ENCODE assay signal across 21 mouse cellular contexts in genomic region chr2:122066241-122066640, GRCm38 (mm10). TPM values are rescaled to one million over a fixed set of nuclear protein-coding genes. Genes with fewer than 3 reads are reported as not detected.
DNase-seq lines count a peak whose midpoint lies in the region; ATAC-seq and TF ChIP-seq lines count a peak whose summit lies in the region.
"Had no signal": no experiment of that assay in that cellular context is flagged by ENCODE, and none has a peak within 500 bp of the region (broad histone marks: within the 10 kb centered on the region; RNA-seq: fewer than 3 reads in every experiment).

No protein-coding gene starts in this region.

- ATAC-seq in heart, embryonic 12.5 days (ENCODE audit: insufficient number of reproducible peaks, low FRiP score): no peak
- no peak for ATAC-seq in megakaryocyte, adult 5-6 weeks (ENCODE audit: poor library complexity, severe bottlenecking)
- no peak; the same call in 1 of the 2 replicates for ATAC-seq in intestine, postnatal 0 days
- ATAC-seq: activated CD4-positive, CD25-positive, alpha-beta regulatory T cell, adult 4 months; forebrain, embryonic 16.5 days had no signal

- H3K4me2 ChIP-seq in heart, embryonic 12.5 days: no peak overlapping the region
- 0 out of 2 replicates have a peak overlapping the region, but pooled peaks have one; percentile 13 for H3K4me2 ChIP-seq in intestine, postnatal 0 days (replicated peaks; ENCODE audit: low read depth)
- H3K4me2 ChIP-seq: embryonic facial prominence, embryonic 13.5 days; forebrain, embryonic 12.5 days; hindbrain, embryonic 14.5 days had no signal

- intact Hi-C loops in heart, postnatal 10 days (cut with DNase I): loop anchor here (5.0 kb wide), 1 partner anchor 176 kb away; no protein-coding TSS in a partner anchor

- H3K4me3 ChIP-seq in heart, embryonic 12.5 days: no peak overlapping the region
- peak overlapping the region; percentile 38 for H3K4me3 ChIP-seq in megakaryocyte, embryonic 14.5 days (replicated peaks)
- no peak overlapping the region for H3K4me3 ChIP-seq in intestine, postnatal 0 days (ENCODE audit: low read depth, low read length)
- no peak overlapping the region for H3K4me3 ChIP-seq in kidney, adult 2 months (ENCODE audit: insufficient read depth, low read depth, low read length)
- H3K4me3 ChIP-seq: embryonic facial prominence, embryonic 13.5 days; forebrain, embryonic 12.5 days; heart, adult 2 months; hindbrain, embryonic 10.5 days had no signal

- peaks cover 9% of the 10 kb centered on the region; the same call in 1 of the 2 replicates for H3K4me1 ChIP-seq in heart, embryonic 12.5 days (replicated peaks)
- H3K4me1 ChIP-seq in megakaryocyte, embryonic 14.5 days: peaks cover 27% of the 10 kb centered on the region
- peaks cover 2% of the 10 kb centered on the region; the same call in 1 of the 2 replicates for H3K4me1 ChIP-seq in intestine, postnatal 0 days (replicated peaks; ENCODE audit: control insufficient read depth, insufficient read depth, low read length)
- H3K4me1 ChIP-seq in kidney, adult 2 months (ENCODE audit: control insufficient read depth, insufficient read depth, low read length): peaks cover 2% of the 10 kb centered on the region; the same call in 1 of the 2 replicates
- H3K4me1 ChIP-seq: embryonic facial prominence, embryonic 13.5 days; forebrain, embryonic 12.5 days; hindbrain, embryonic 10.5 days had no signal

- no peaks in the 10 kb centered on the region for H3K27me3 ChIP-seq in heart, embryonic 12.5 days (replicated peaks)
- no peaks in the 10 kb centered on the region for H3K27me3 ChIP-seq in megakaryocyte, embryonic 14.5 days (replicated peaks)
- H3K27me3 ChIP-seq in intestine, postnatal 0 days (replicated peaks; ENCODE audit: control insufficient read depth, insufficient read depth, low read length): no peaks in the 10 kb centered on the region
- H3K27me3 ChIP-seq in kidney, adult 2 months (replicated peaks; ENCODE audit: control insufficient read depth, insufficient read depth, low read length): no peaks in the 10 kb centered on the region
- H3K27me3 ChIP-seq: embryonic facial prominence, embryonic 13.5 days; forebrain, embryonic 12.5 days had no signal

- WGBS in heart, embryonic 12.5 days: 50% methylated on average over 8 of the region's 8 CpGs
- WGBS in intestine, postnatal 0 days: 36% methylated on average over 8 of the region's 8 CpGs
- WGBS in kidney, adult 2 months: 72% methylated on average over 8 of the region's 8 CpGs

- peaks cover 58% of the 10 kb centered on the region for H3K36me3 ChIP-seq in heart, embryonic 12.5 days
- H3K36me3 ChIP-seq in megakaryocyte, embryonic 14.5 days (replicated peaks; ENCODE audit: low read length): peaks cover 75% of the 10 kb centered on the region
- peaks cover 39% of the 10 kb centered on the region for H3K36me3 ChIP-seq in intestine, postnatal 0 days (ENCODE audit: control insufficient read depth, insufficient read depth)
- H3K36me3 ChIP-seq in kidney, adult 2 months (ENCODE audit: control insufficient read depth, insufficient read depth, low read length): peaks cover 1% of the 10 kb centered on the region

- H3K9ac ChIP-seq in heart, embryonic 12.5 days: 0 out of 2 replicates have a peak overlapping the region, but pooled peaks have one; percentile 2
- H3K9ac ChIP-seq in intestine, postnatal 0 days (ENCODE audit: low read depth, low read length): no peak overlapping the region
- H3K9ac ChIP-seq: embryonic facial prominence, embryonic 13.5 days; forebrain, embryonic 12.5 days; hindbrain, embryonic 14.5 days had no signal

- H3K27ac ChIP-seq in heart, embryonic 12.5 days (ENCODE audit: poor library complexity, severe bottlenecking): no peak overlapping the region; the same call in 1 of the 2 replicates
- no peak overlapping the region for H3K27ac ChIP-seq in intestine, postnatal 0 days (ENCODE audit: low read depth, low read length)
- no peak overlapping the region for H3K27ac ChIP-seq in kidney, adult 2 months (ENCODE audit: insufficient read depth, low read depth, low read length)
- H3K27ac ChIP-seq: embryonic facial prominence, embryonic 13.5 days; forebrain, embryonic 12.5 days; heart, adult 2 months; hindbrain, embryonic 10.5 days; hindbrain, embryonic 14.5 days had no signal

- no peak for DNase-seq in heart, adult 8-10 months (ENCODE audit: low spot score)
- DNase-seq in heart, postnatal 10 days: peak; percentile 29 to 50
- DNase-seq in testis, postnatal 14 days (ENCODE audit: low spot score): no peak
- DNase-seq in kidney, adult 2 months: no peak
- DNase-seq: adrenal gland, postnatal 14 days; cerebellum, adult 18-20 months; cerebellum, adult 9-11 months; cerebellum, postnatal 36 days; gastrocnemius, postnatal 10 days; kidney, adult 11 months had no signal

- TF ChIP-seq POLR2A in kidney, adult 2 months (IDR thresholded peaks at IDR 0.05; ENCODE audit: low read depth, low read length): no peak

- no peak for TF ChIP-seq CTCF in intestine, postnatal 0 days (IDR thresholded peaks at IDR 0.05; ENCODE audit: low read depth)
- TF ChIP-seq CTCF in kidney, adult 2 months (conservative IDR thresholded peaks at IDR 0.05; ENCODE audit: insufficient read depth, insufficient read length, low read depth, low read length): no peak

- no peaks in the 10 kb centered on the region for H3K9me3 ChIP-seq in heart, embryonic 12.5 days (replicated peaks)
- H3K9me3 ChIP-seq in megakaryocyte, embryonic 14.5 days: no peaks in the 10 kb centered on the region
- no peaks in the 10 kb centered on the region for H3K9me3 ChIP-seq in intestine, postnatal 0 days (ENCODE audit: control insufficient read depth)
- H3K9me3 ChIP-seq: embryonic facial prominence, embryonic 13.5 days; forebrain, embryonic 12.5 days; hindbrain, embryonic 10.5 days had no signal

RNA-seq across cellular contexts. Expression of gene Eif3j1, which starts 37.9 kb away (rescaled TPM):
- 14.2 and 15.7 TPM in 2 replicates for polyA plus RNA-seq in heart, embryonic 12.5 days (2016; fragmentation: Nextera tagmentation; extraction: Ambion mirVana)
- total RNA-seq in heart, adult 8-10 months (2022): 10 to 100 TPM; 22.2 to 24.9 (median 23.2) TPM
- 81.2 and 82.8 TPM in 2 replicates for polyA plus RNA-seq in megakaryocyte, embryonic 14.5 days (2012; ENCODE audit: insufficient read depth, low replicate concordance)
- total RNA-seq in megakaryocyte, adult 5-6 weeks (2015): 14.5 and 15.3 TPM in 2 replicates
- total RNA-seq in megakaryocyte, adult 5-6 weeks (2017): 16.4 and 17.2 TPM in 2 replicates
- 10 to 100 TPM; 21.1 to 21.3 TPM for total RNA-seq in heart, postnatal 10 days (2021)
- polyA plus RNA-seq in intestine, postnatal 0 days (2015; fragmentation: Nextera tagmentation; extraction: Ambion mirVana): 7.8 and 7.9 TPM in 2 replicates
- polyA plus RNA-seq in kidney, adult 2 months (2012; rRNA removed): 3.2 and 3.3 TPM in 2 replicates

RNA-seq across cellular contexts. Expression of gene Spg11, which starts 51.9 kb away (rescaled TPM):
- 8.3 and 8.8 TPM in 2 replicates for polyA plus RNA-seq in heart, embryonic 12.5 days (2016; fragmentation: Nextera tagmentation; extraction: Ambion mirVana)
- total RNA-seq in heart, adult 8-10 months (2022): 10 to 100 TPM; 10.8 to 11.7 (median 11.6) TPM
- 0.51 TPM in 1 of 2 replicates, not detected in the other for polyA plus RNA-seq in megakaryocyte, embryonic 14.5 days (2012; ENCODE audit: insufficient read depth, low replicate concordance)
- 11.2 TPM in 2 replicates for total RNA-seq in megakaryocyte, adult 5-6 weeks (2015)
- total RNA-seq in megakaryocyte, adult 5-6 weeks (2017): 14.8 and 15.3 TPM in 2 replicates
- 10 to 100 TPM; 12.1 to 12.2 TPM for total RNA-seq in heart, postnatal 10 days (2021)
- 3.7 and 3.8 TPM in 2 replicates for polyA plus RNA-seq in intestine, postnatal 0 days (2015; fragmentation: Nextera tagmentation; extraction: Ambion mirVana)
- 6.6 and 7.4 TPM in 2 replicates for polyA plus RNA-seq in kidney, adult 2 months (2012; rRNA removed)

Comparison
In these comparisons a context has a peak if more than half of its experiments do, and no peak if none do; other contexts are left out.
1. DNase-seq: peak in heart, postnatal 10 days (2 of 2); none in heart, adult 8-10 months (single experiment), testis, postnatal 14 days (single experiment) and kidney, adult 2 months (single experiment).